Comparison of ENCODE assay signal across 10 mouse cellular contexts in genomic region chr2:52997955-52998750, GRCm38 (mm10).
DNase-seq lines count a peak whose midpoint lies in the region; ATAC-seq and TF ChIP-seq lines count a peak whose summit lies in the region.
"Had no signal": no experiment of that assay in that cellular context is flagged by ENCODE, and none has a peak within 500 bp of the region (broad histone marks: within the 10 kb centered on the region; RNA-seq: fewer than 3 reads in every experiment).

No protein-coding gene starts in this region.

- 0 out of 2 replicates have a peak, but pooled peaks have one; percentile 33 for ATAC-seq in common myeloid progenitor, adult 5-6 weeks (replicated peaks; ENCODE audit: low read depth, poor library complexity, severe bottlenecking)

- no peaks in the 10 kb centered on the region for H3K27me3 ChIP-seq in kidney, adult 2 months (replicated peaks; ENCODE audit: control insufficient read depth, insufficient read depth, low read length)

- H3K4me3 ChIP-seq in kidney, adult 2 months (ENCODE audit: insufficient read depth, low read depth, low read length) = no peak overlapping the region
- H3K4me3 ChIP-seq: erythroblast, embryonic 14.5 days had no signal

- DNase-seq in kidney, adult 2 months = peak; percentile 32
- no peak for DNase-seq in kidney, adult 18-20 months
- DNase-seq in adipocyte (ENCODE audit: low spot score) = peak; percentile 22
- DNase-seq in lung, postnatal 25 days (ENCODE audit: low spot score) = peak; percentile 81
- DNase-seq in spleen, adult 18-20 months = no peak
- no peak for DNase-seq in embryo, embryonic 9.5 days (ENCODE audit: extremely low spot score)
- no peak for DNase-seq in embryo, embryonic 11 days
- DNase-seq: adrenal gland, postnatal 10 days had no signal

- no peak for TF ChIP-seq POLR2A in kidney, adult 2 months (IDR thresholded peaks at IDR 0.05; ENCODE audit: low read depth, low read length)

- TF ChIP-seq CTCF in kidney, adult 2 months (conservative IDR thresholded peaks at IDR 0.05; ENCODE audit: insufficient read depth, insufficient read length, low read depth, low read length) = no peak

- WGBS in kidney, adult 2 months = 78% methylated on average over 15 of the region's 15 CpGs

- H3K4me1 ChIP-seq in kidney, adult 2 months (ENCODE audit: control insufficient read depth, insufficient read depth, low read length) = peaks cover 4% of the 10 kb centered on the region; the same call in 1 of the 2 replicates

- H3K27ac ChIP-seq in kidney, adult 2 months (ENCODE audit: insufficient read depth, low read depth, low read length) = 0 out of 2 replicates have a peak overlapping the region, but pooled peaks have one; percentile 39

- no peaks in the 10 kb centered on the region for H3K36me3 ChIP-seq in kidney, adult 2 months (ENCODE audit: control insufficient read depth, insufficient read depth, low read length)

Comparison
In these comparisons a context has a peak if more than half of its experiments do, and no peak if none do; other contexts are left out.
1. DNase-seq: peak in kidney, adult 2 months (single experiment), adipocyte (single experiment) and lung, postnatal 25 days (single experiment); none in kidney, adult 18-20 months (single experiment), spleen, adult 18-20 months (0 of 2), embryo, embryonic 9.5 days (single experiment) and embryo, embryonic 11 days (single experiment).